Mouse (Mus musculus): Measurements from ENCODE around the gene Klhl6.

- no peak for TF ChIP-seq CTCF (IDR thresholded peaks at IDR 0.05)
- no peak for TF ChIP-seq EP300 (IDR thresholded peaks at IDR 0.05)
Observed at GRCm38 (mm10) chr16:19997616-19998015, 14.8 kb upstream of the Klhl6 start.

Data from lung, postnatal 0 days (tissue).